Mouse (Mus musculus): ENCODE measurements at regions not wholly inside any gene's neighbourhood (a gene's known extent, or its start where the extent isn't known, plus 50 kb on each side); places are given as distances from the start of the nearest gene placed in this dataset.

DNA sequence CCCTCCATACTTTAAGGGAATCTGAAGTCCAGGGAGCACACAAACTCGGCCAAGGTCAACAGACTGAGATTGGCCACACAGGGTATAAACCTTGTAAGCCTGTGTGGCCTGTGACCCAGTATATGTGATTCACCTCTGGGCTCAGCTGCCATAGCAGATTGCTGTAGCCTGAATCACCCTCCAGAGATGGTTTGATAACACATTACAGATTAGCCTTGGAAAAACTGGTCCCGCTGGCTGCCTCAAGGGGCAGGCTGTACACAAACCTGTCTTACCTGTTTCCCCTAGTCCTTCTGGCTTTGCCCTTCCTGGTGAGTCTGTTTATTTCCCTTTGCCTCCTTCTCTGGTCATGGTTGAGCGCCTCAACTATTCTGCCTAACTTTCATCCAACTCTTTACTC lies 91.0 kb upstream of the Gm9972 start:
- no peak for DNase-seq
- intact Hi-C loops (cut with DNase I): no loop called here

DNA sequence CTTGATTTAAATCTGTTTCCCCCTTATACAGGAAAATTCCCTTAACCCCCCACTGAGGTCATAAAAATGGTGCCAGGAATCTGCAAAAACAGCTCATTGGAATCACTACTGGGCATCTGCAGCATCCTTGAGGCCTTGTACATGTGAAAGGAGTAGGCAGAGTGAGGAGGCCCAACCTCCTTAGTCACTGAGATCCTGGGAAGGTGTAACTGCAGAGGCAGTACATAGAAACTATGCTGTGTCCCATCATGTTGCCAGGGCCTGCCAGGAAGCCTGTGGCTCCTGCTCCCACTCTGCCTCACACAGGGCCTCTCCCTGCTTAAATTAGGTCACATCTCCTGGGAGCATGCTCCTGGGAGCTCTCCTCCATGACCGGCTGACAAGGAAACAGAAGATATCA lies 85.7 kb upstream of the Gm9972 start:
- intact Hi-C loops (cut with DNase I): no loop called here

DNA sequence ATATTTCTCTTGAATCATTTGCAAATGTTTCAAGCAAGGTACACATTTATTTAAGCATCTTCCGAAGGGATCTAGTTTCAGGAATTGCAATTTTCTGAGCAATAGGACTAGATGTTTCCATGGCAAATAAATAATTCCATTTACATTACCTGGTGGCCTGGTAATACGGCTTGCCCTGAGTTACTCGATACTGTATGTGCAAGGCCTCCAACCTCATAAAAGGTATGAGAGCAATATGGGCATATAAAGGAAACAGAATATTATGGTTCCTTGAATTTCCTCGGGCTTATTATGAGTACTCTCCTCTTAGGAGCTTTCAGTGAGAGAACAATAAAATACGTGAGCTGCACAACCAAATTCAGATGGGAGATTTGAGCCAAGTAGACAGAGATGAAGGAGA lies 81.4 kb upstream of the Gm9972 start:
- intact Hi-C loops (cut with DNase I): no loop called here
- DNase-seq: no peak

More for the DNA sequence above, 85.7 kb upstream of the Gm9972 start:
- no peak for DNase-seq

DNA sequence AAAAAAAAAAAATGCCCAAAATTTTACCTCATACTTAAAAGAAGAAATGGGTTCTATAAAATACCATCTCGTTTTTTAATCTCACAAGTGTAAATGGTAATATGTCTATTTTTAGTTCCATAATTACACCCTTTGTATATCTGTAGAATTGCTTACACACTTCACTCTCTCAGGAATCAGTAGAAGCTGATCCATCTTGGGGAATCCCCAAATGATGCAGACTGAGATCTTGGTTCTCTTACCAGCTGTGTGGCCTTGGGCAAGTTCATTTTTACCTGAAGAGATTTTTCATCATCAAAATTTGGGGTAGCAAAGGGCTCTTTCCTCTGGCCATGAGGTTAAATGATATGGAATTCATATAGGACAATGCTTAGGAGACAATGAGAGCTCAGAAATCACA lies 69.8 kb upstream of the Gm9972 start:
- intact Hi-C loops (cut with DNase I): no loop called here

DNA sequence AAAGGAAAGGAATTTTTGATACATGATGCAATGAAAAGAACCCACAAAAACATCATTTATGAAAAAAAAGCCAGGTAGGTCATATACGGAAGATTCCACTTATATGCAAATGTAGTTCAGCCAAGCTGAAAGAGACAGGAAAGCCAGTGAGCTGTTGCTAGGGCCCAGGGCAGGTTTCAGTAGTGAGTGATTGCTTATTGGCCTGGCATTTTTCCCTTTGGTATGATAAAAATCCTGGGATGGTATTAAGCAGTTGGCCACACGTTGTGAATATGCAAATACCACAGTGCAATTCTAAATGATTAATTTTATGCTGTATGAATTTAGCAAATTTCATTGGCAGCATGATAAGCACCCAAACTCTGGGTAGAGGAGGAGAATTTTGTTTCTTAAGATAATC lies 57.3 kb upstream of the Gm9972 start:
- intact Hi-C loops (cut with DNase I): no loop called here
- DNase-seq: no peak

More for the DNA sequence above, 69.8 kb upstream of the Gm9972 start:
- no peak for DNase-seq
